Mouse (Mus musculus) thymus, adult 2 months (tissue): ENCODE data around the gene Zfp655. TPM values are rescaled to one million over a fixed set of nuclear protein-coding genes. Genes with fewer than 3 reads are reported as not detected.
"Not testable (repeated sequence)": the region's sequence is repeated elsewhere in the genome, so short reads cannot be mapped to it uniquely, and the experiment has no call there.

Experiments
- DNase-seq: peaks from one replicate; pipeline ENCODE4 v3.0.0; 2021
- H3K27ac ChIP-seq: fragments of 200-500 bp; 2 replicates; pipeline ENCODE4 v1.5.1; 2012; ENCODE audit warnings: low read length, control low read depth; ENCODE audit not compliant: control insufficient read depth, insufficient read depth
- H3K27me3 ChIP-seq: fragments of 200-500 bp; 2 replicates; pipeline ENCODE4 v1.6.1; 2012; ENCODE audit warnings: mild to moderate bottlenecking, low read length, moderate library complexity, mixed read lengths; ENCODE audit not compliant: control insufficient read depth, insufficient read depth
- H3K36me3 ChIP-seq: fragments of 200-500 bp; 2 replicates; pipeline ENCODE4 v1.6.1; 2012; ENCODE audit warnings: mild to moderate bottlenecking, low read length, moderate library complexity; ENCODE audit not compliant: control insufficient read depth, insufficient read depth
- H3K4me1 ChIP-seq: fragments of 200-500 bp; replicated peaks from 2 replicates; pipeline ENCODE4 v1.6.1; 2012; ENCODE audit warnings: low read length; ENCODE audit not compliant: control insufficient read depth, insufficient read depth
- H3K4me3 ChIP-seq: fragments of 200-500 bp; 2 replicates; pipeline ENCODE4 v1.5.1; 2012; ENCODE audit warnings: mild to moderate bottlenecking, low read length, control low read depth, moderate library complexity; ENCODE audit not compliant: control insufficient read depth, insufficient read depth
- CTCF ChIP-seq: fragments of 200-500 bp; IDR thresholded peaks from 2 replicates; pipeline ENCODE4 v1.5.1; 2012; ENCODE audit warnings: mild to moderate bottlenecking, control low read depth, low read length, moderate library complexity, borderline replicate concordance; ENCODE audit not compliant: control insufficient read depth, poor library complexity, insufficient read depth; ENCODE audit errors: extremely low read depth
- POLR2A ChIP-seq: fragments of 200-500 bp; IDR thresholded peaks from 2 replicates; pipeline ENCODE4 v1.6.1; 2012; ENCODE audit warnings: mild to moderate bottlenecking, low read length, control low read depth, moderate library complexity; ENCODE audit not compliant: control insufficient read depth, poor library complexity, insufficient read depth; ENCODE audit errors: extremely low read depth
- WGBS: fragments of 180-500 bp; shearing (Covaris S2); methylation state at CpG from one replicate; pipeline ENCODE4 v1.1.7; 2018; 5-methylcytosine and 5-hydroxymethylcytosine counted together
- polyA plus RNA-seq: library from polyadenylated mRNA; depleted of rRNA; stranded (reverse); fragments of >200 nt; gene quantifications from 2 replicates; pipeline ENCODE4 v1.2.3, GENCODE M21; 2012

The Zfp655 gene
- polyA plus RNA-seq, 1 experiment = 22.1 TPM

DNA sequence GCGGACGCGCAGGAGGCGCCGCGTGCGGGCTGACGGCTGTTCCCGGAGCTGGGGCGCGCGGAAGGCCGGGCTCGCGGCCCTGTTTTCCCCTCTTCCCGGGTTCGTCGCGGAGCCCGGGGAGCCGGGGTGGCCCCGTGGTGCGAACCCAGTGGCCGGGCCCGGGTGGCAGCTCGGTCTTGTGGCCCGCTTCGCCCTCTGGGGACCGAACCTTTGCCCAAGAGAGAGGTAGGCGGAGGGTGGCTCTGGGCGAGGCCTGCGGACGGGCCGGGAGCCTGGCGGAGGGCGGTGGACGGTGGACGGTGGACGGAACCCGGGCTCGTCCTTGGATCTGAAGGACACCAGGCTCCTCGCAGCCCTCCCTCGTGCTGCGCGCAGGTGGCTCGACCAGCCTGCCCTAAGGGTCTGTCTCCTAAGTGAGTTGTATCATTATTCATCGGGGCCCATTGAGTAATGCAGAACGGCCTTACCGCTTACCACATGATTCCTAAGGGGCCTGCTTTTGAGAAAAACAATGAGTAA, 437 bp downstream of the Zfp655 start:
- under 1% methylated on average over 49 of the region's 49 CpGs for WGBS
- peak overlapping the region; percentile 78 for H3K4me3 ChIP-seq
- peaks cover 24% of the 10 kb centered on the region for H3K36me3 ChIP-seq
- no peaks in the 10 kb centered on the region for H3K27me3 ChIP-seq
- peaks cover 4% of the 10 kb centered on the region for H3K4me1 ChIP-seq
- DNase-seq = no peak
- TF ChIP-seq POLR2A (no peak), CTCF (no peak)
- H3K27ac ChIP-seq = no peak overlapping the region

DNA sequence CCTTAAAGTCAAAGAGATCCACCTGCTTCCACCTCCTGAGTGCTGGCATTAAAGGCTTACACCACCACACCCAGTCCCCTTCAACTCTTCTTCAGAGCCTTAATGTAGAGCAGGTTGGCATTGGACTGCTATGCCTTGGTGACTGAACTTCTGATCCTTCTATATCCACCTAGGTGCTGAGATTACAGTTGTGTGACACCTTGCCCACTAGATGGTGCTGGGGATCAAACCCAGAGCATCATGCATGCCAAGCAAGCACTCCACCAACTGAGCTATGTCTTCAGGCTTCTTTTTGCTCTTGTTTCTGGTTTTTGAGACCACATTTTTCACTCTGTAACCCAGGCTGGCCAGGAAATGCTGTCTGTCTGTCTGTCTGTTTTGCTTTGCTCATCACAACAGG, 3.1 kb downstream of the Zfp655 start:
- peak; percentile 41 for DNase-seq
- Histone ChIP-seq H3K4me3 (no peak overlapping the region), H3K36me3 (peaks cover 47% of the 10 kb centered on the region), H3K27me3 (no peaks in the 10 kb centered on the region), H3K27ac (no peak overlapping the region), H3K4me1 (peaks cover 4% of the 10 kb centered on the region)
- TF ChIP-seq POLR2A (no peak), CTCF (no peak)

DNA sequence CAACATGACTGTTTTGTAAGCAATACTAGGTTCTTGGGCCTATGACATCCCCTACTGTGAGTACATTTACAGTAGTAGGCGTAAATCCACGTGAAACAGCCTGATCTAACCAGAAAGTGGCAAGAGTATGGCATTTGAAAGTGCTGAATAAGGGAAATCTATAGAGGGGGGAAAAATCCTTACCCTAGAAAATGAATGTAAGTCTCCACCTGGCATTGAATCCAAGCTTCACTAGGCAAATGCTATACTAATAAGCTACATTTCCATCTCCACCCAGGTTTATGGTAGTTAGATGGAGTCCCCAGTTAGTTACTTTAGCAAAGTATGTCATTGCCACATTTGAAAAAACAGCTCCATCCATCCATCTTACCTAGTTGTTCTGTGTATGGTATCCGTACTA, 18.0 kb downstream of the Zfp655 start:
- H3K27ac ChIP-seq = no peak overlapping the region
- H3K36me3 ChIP-seq = peaks cover 14% of the 10 kb centered on the region
- WGBS = 97% methylated on average over 3 of the region's 3 CpGs
- no peak overlapping the region for H3K4me3 ChIP-seq
- no peak for DNase-seq
- no peaks in the 10 kb centered on the region for H3K27me3 ChIP-seq
- no peaks in the 10 kb centered on the region for H3K4me1 ChIP-seq
- TF ChIP-seq CTCF (no peak), POLR2A (no peak)

GRCm38 (mm10) chr5:145273568-145273967, 42.1 kb downstream of the Zfp655 start:
- not testable (repeated sequence) for H3K36me3 ChIP-seq, DNase-seq, H3K4me1 ChIP-seq, H3K4me3 ChIP-seq, H3K27ac ChIP-seq, H3K27me3 ChIP-seq
- 91% methylated on average over 2 of the region's 2 CpGs for WGBS

- no peak for DNase-seq
- no peak overlapping the region for H3K4me3 ChIP-seq
- peaks cover 3% of the 10 kb centered on the region; the same call in 1 of the 2 replicates for H3K4me1 ChIP-seq
- H3K36me3 ChIP-seq = peaks cover 16% of the 10 kb centered on the region
- H3K27me3 ChIP-seq = no peaks in the 10 kb centered on the region
- H3K27ac ChIP-seq = no peak overlapping the region
- 96% methylated on average over 2 of the region's 2 CpGs for WGBS
- TF ChIP-seq POLR2A = no peak
- TF ChIP-seq CTCF = no peak
Observed at GRCm38 (mm10) chr5:145279948-145280347, 48.4 kb downstream of the Zfp655 start.

DNA sequence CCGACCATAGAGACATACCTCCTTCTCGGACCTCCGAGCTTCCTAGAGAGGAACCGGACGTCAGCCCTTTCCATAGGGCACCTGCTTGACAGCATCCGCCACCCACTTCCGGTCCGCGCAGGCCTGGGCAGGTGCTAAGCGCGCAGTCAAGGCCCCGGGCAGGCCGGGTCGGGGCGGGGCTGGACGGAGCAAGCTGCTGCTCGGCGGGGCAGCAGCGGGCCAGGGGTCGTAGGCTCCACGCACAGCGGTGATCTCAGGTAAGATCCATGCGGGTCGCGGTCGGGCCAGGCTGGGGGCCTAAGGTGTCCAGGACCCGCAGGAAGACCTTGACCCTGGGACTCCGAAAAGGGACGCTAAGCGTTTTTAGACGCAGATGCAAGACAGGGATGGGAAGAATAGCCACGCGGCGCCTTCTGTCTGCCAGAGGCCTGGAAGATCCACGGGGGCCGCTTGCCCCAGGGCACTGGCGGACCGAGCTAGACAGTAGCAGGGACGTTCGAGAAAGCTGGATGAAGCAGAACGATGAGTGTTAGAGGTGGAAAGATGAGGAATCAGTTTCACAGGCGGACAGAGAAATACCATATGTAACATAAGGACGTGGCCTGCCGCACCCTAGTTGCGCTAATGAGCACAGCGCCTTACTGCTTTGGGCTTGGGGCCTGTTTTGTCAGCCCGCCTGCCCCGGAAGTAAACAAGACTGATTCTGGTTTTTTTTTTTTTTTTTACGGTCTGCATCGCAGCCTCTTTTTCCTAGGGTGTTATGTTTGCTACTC, 49.0 kb downstream of the Zfp655 start, which contains the start of gene Zscan25:
Gene Zscan25 (plus strand): TSS at position 130 of the 773 bp plus-strand sequence.
- TF ChIP-seq CTCF = no peak
- TF ChIP-seq POLR2A = peak; percentile 70; the same call in 1 of the 2 replicates
- under 1% methylated on average over 50 of the region's 50 CpGs for WGBS

More for the DNA sequence above, 49.0 kb downstream of the Zfp655 start, which contains the start of gene Zscan25:
- Histone ChIP-seq H3K4me3 (peak within 1 kb of the TSS; percentile 69), H3K4me1 (peaks cover 3% of the 10 kb centered on the region; the same call in 1 of the 2 replicates), H3K27ac (peak within 1 kb of the TSS; percentile 57), H3K36me3 (peaks cover 20% of the 10 kb centered on the region), H3K27me3 (no peaks in the 10 kb centered on the region)
- DNase-seq = peak; percentile 87
